Mouse (Mus musculus): ENCODE measurements at regions not wholly inside any gene's neighbourhood (a gene's known extent, or its start where the extent isn't known, plus 50 kb on each side); places are given as distances from the start of the nearest gene placed in this dataset.

GRCm38 (mm10) chr1:19290098-19290497 lies 81.4 kb downstream of the Tfap2b start:
- DNase-seq: no peak

- peak; percentile 35 for DNase-seq
Measured at GRCm38 (mm10) chr1:19321598-19321997, 112.9 kb downstream of the Tfap2b start.

GRCm38 (mm10) chr1:19336062-19336461 lies 127.3 kb downstream of the Tfap2b start:
- no peak for DNase-seq

- DNase-seq: no peak
Measured at GRCm38 (mm10) chr1:19337207-19337606, 128.5 kb downstream of the Tfap2b start.

- DNase-seq: no peak
Measured at GRCm38 (mm10) chr1:19344445-19344844, 135.7 kb downstream of the Tfap2b start.

GRCm38 (mm10) chr1:19350495-19350894 lies 141.8 kb downstream of the Tfap2b start:
- no peak for DNase-seq

- no peak for DNase-seq
Measured at GRCm38 (mm10) chr1:19384856-19385255, 176.1 kb downstream of the Tfap2b start.

GRCm38 (mm10) chr1:19388864-19389505 lies 180.3 kb downstream of the Tfap2b start:
- DNase-seq: peak; percentile 44

GRCm38 (mm10) chr1:19407556-19407955 lies 198.8 kb downstream of the Tfap2b start:
- no peak for DNase-seq

GRCm38 (mm10) chr1:19412345-19412744 lies 203.6 kb downstream of the Tfap2b start:
- no peak for DNase-seq

- DNase-seq: peak; percentile 53
Measured at GRCm38 (mm10) chr1:19421116-19421515, 212.4 kb downstream of the Tfap2b start.

GRCm38 (mm10) chr1:19450786-19451185 lies 242.1 kb downstream of the Tfap2b start:
- no peak for DNase-seq

GRCm38 (mm10) chr1:19458646-19459441 lies 250.1 kb downstream of the Tfap2b start:
- DNase-seq: peak; percentile 31

- no peak for DNase-seq
Measured at GRCm38 (mm10) chr1:19459876-19460275, 251.2 kb downstream of the Tfap2b start.

- peak; percentile 18 for DNase-seq
Measured at GRCm38 (mm10) chr1:19473561-19473960, 264.8 kb downstream of the Tfap2b start.
